Mouse (Mus musculus) small intestine, adult 2 months (tissue): ENCODE measurements around the gene Rhbdl1.

Source experiments
- CTCF ChIP-seq: fragments of 200-500 bp; IDR thresholded peaks from 2 replicates; pipeline ENCODE4 v1.5.1; 2012; ENCODE audit warnings: low read depth, mild to moderate bottlenecking, control low read depth, inconsistent platforms, low read length, moderate library complexity, mixed read lengths; ENCODE audit not compliant: insufficient replicate concordance, insufficient read length; ENCODE audit errors: extremely low read depth
- POLR2A ChIP-seq: fragments of 200-500 bp; IDR thresholded peaks from 2 replicates; pipeline ENCODE4 v1.6.1; 2012; ENCODE audit warnings: low read depth, mild to moderate bottlenecking, control low read depth, inconsistent platforms, low read length, moderate library complexity

DNA sequence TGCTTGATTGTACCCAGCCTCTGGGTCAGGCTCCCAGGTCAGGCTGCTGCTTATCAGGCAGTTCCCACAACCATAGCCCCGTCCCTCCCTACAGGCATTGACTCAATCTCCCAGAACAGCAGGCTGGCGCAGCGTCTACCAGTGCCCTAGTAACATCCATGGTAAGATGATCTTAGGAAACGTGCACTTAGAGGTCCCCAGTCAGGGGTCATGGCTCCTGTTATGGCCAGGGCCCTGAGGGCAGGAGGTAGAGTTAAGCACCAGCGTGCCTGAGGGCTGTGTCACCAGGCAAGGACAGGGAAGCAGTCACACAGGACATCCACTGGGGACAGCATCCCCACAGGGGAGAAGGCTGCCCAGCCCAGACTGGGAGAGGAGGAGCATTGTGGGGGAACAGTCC is 45.2 kb upstream of the Rhbdl1 start:
- no peak for TF ChIP-seq POLR2A
- TF ChIP-seq CTCF = no peak
